Comparison of ENCODE assay signal across 8 mouse cellular contexts in the genomic region with DNA sequence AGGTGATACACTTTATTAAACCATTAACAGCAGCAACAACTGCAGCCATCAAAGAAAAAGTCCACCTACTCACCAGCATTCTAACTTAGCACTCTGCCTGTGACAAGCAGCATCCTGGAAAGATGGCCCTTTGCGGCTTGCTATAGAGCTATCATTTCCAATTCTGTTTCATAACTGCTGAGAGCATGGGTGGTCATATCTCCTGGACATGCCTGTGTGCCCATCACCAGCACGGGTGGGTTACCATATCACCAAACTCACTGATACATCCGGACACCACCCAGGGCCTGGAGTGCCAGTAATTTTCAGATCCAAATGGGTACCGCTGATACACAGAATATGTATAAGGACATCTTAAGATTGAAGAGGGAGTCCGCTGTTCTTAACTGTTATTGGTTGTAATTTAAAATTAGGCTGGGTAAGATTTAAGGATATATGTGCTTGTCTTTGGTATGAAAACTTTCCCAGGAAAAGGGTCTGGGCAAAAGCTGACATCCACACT. TPM values are rescaled to one million over a fixed set of nuclear protein-coding genes. Genes with fewer than 3 reads are reported as not detected.
DNase-seq lines count a peak whose midpoint lies in the region; ATAC-seq and TF ChIP-seq lines count a peak whose summit lies in the region.

No protein-coding gene starts in this region.

- peaks cover 35% of the 10 kb centered on the region for H3K4me1 ChIP-seq in embryonic facial prominence, embryonic 10.5 days
- H3K4me1 ChIP-seq in hindbrain, embryonic 14.5 days (replicated peaks; ENCODE audit: control insufficient read depth, insufficient read depth, low read length): peaks cover 22% of the 10 kb centered on the region
- peaks cover 24% of the 10 kb centered on the region for H3K4me1 ChIP-seq in midbrain, embryonic 15.5 days

- TF ChIP-seq CTCF in layer of hippocampus, adult 2 months (conservative IDR thresholded peaks at IDR 0.05): no peak

- 94% methylated on average over 5 of the region's 5 CpGs for WGBS in embryonic facial prominence, embryonic 10.5 days
- 67% methylated on average over 5 of the region's 5 CpGs for WGBS in hindbrain, embryonic 14.5 days
- 72% methylated on average over 5 of the region's 5 CpGs for WGBS in midbrain, embryonic 15.5 days

- no peaks in the 10 kb centered on the region for H3K36me3 ChIP-seq in embryonic facial prominence, embryonic 10.5 days (replicated peaks)
- no peaks in the 10 kb centered on the region for H3K36me3 ChIP-seq in hindbrain, embryonic 14.5 days (replicated peaks; ENCODE audit: control insufficient read depth, insufficient read depth)
- H3K36me3 ChIP-seq in midbrain, embryonic 15.5 days (replicated peaks): no peaks in the 10 kb centered on the region

- ATAC-seq in hindbrain, embryonic 14.5 days (ENCODE audit: low FRiP score): no peak
- ATAC-seq in midbrain, embryonic 15.5 days (replicated peaks): no peak
- ATAC-seq in erythroid progenitor cell, adult 5-6 weeks (replicated peaks; ENCODE audit: low FRiP score, poor library complexity, severe bottlenecking): no peak

- H3K27ac ChIP-seq in layer of hippocampus, adult 2 months: peak overlapping the region; percentile 88
- no peak overlapping the region; the same call in 1 of the 2 replicates for H3K27ac ChIP-seq in embryonic facial prominence, embryonic 10.5 days (replicated peaks)
- H3K27ac ChIP-seq in hindbrain, embryonic 14.5 days: peak overlapping the region; percentile 88
- peak overlapping the region; percentile 91 for H3K27ac ChIP-seq in midbrain, embryonic 15.5 days

- DNase-seq in layer of hippocampus, adult 2 months (ENCODE audit: low spot score in 2 of 2): no peak
- DNase-seq in layer of hippocampus, adult 9-10 months (ENCODE audit: low spot score): no peak
- DNase-seq in embryonic facial prominence, embryonic 10.5 days (ENCODE audit: low spot score): no peak
- DNase-seq in hindbrain, embryonic 14.5 days (ENCODE audit: low spot score): no peak
- no peak for DNase-seq in testis, postnatal 14 days (ENCODE audit: low spot score)
- no peak for DNase-seq in thymus, postnatal 10 days (ENCODE audit: low spot score in 2 of 2)

- peak overlapping the region; percentile 76 for H3K4me2 ChIP-seq in hindbrain, embryonic 14.5 days (replicated peaks)
- H3K4me2 ChIP-seq in midbrain, embryonic 15.5 days: peak overlapping the region; percentile 54

- H3K9ac ChIP-seq in hindbrain, embryonic 14.5 days: peak overlapping the region; percentile 80
- H3K9ac ChIP-seq in midbrain, embryonic 15.5 days: peak overlapping the region; percentile 68

- H3K4me3 ChIP-seq in layer of hippocampus, adult 2 months: peak overlapping the region; percentile 91
- H3K4me3 ChIP-seq in embryonic facial prominence, embryonic 10.5 days: peak overlapping the region; percentile 49; the same call in 1 of the 2 replicates
- peak overlapping the region; percentile 55 for H3K4me3 ChIP-seq in hindbrain, embryonic 14.5 days (replicated peaks; ENCODE audit: low read length)
- H3K4me3 ChIP-seq in midbrain, embryonic 15.5 days: peak overlapping the region; percentile 53

- H3K9me3 ChIP-seq in embryonic facial prominence, embryonic 10.5 days: no peaks in the 10 kb centered on the region
- no peaks in the 10 kb centered on the region for H3K9me3 ChIP-seq in hindbrain, embryonic 14.5 days (ENCODE audit: control insufficient read depth, low read length)
- H3K9me3 ChIP-seq in midbrain, embryonic 15.5 days: no peaks in the 10 kb centered on the region

- H3K27me3 ChIP-seq in embryonic facial prominence, embryonic 10.5 days (replicated peaks; ENCODE audit: low read depth, poor library complexity, severe bottlenecking): no peaks in the 10 kb centered on the region
- H3K27me3 ChIP-seq in hindbrain, embryonic 14.5 days (ENCODE audit: control insufficient read depth, insufficient read depth, low read length): no peaks in the 10 kb centered on the region
- H3K27me3 ChIP-seq in midbrain, embryonic 15.5 days (replicated peaks): no peaks in the 10 kb centered on the region

RNA-seq across cellular contexts. Expression of gene Lrrn3, which starts 3.1 kb away (rescaled TPM):
- total RNA-seq in layer of hippocampus, adult 2 months (2021): 10 to 100 TPM; 63.6 to 70.4 TPM
- polyA plus RNA-seq in embryonic facial prominence, embryonic 10.5 days (2016; fragmentation: Nextera tagmentation; extraction: Ambion mirVana): 6.0 and 8.4 TPM in 2 replicates
- polyA plus RNA-seq in hindbrain, embryonic 14.5 days (2014; fragmentation: Nextera tagmentation; extraction: Ambion mirVana): 102 and 121 TPM in 2 replicates
- 95.8 and 105 TPM in 2 replicates for polyA plus RNA-seq in midbrain, embryonic 15.5 days (2015; fragmentation: Nextera tagmentation; extraction: Ambion mirVana)
- 0.36 TPM in 1 of 2 replicates, not detected in the other for total RNA-seq in erythroid progenitor cell, adult 5-6 weeks (2015; ENCODE audit: low replicate concordance)
- 0.30 and 0.51 TPM in 2 replicates for total RNA-seq in erythroid progenitor cell, adult 5-6 weeks (2017; ENCODE audit: low replicate concordance)

Comparison
In these comparisons a context has a peak if more than half of its experiments do, and no peak if none do; other contexts are left out.
1. RNA of gene Lrrn3, which starts 3.1 kb away (polyA plus RNA-seq): 95.8 to 105 TPM in midbrain, embryonic 15.5 days and 102 to 121 TPM in hindbrain, embryonic 14.5 days; 6.0 to 8.4 TPM in embryonic facial prominence, embryonic 10.5 days; every median in the first group is over 10 times any median in the second.
2. Peak in every context shown above with its lines, with median percentiles within 50 percentile points of each other: H3K4me3 ChIP-seq.